Mouse (Mus musculus) neural tube, embryonic 14.5 days (tissue): ENCODE data around the gene Fcho1. TPM values are rescaled to one million over a fixed set of nuclear protein-coding genes. Genes with fewer than 3 reads are reported as not detected.

ENCODE experiments used
- ATAC-seq: fragments of 200-750 bp; cut with Nextera tagmentation; 2 replicates; pipeline ENCODE4 v1.8.0; 2017; ENCODE audit warnings: low read depth, mild to moderate bottlenecking, moderate TSS enrichment, moderate library complexity
- H3K27ac ChIP-seq: fragments of 300-500 bp; sonication (generic); 2 replicates; pipeline ENCODE4 v1.5.1; 2014; ENCODE audit warnings: low read depth, mild to moderate bottlenecking, control low read depth, low read length, moderate library complexity, mixed read lengths
- H3K27me3 ChIP-seq: fragments of 300-500 bp; sonication (generic); 2 replicates; pipeline ENCODE4 v1.6.1; 2014; ENCODE audit warnings: low read length; ENCODE audit not compliant: control insufficient read depth, insufficient read depth
- H3K36me3 ChIP-seq: fragments of 300-500 bp; sonication (generic); 2 replicates; pipeline ENCODE4 v1.6.1; 2014; ENCODE audit warnings: low read length, mixed read lengths; ENCODE audit not compliant: control insufficient read depth, insufficient read depth
- H3K4me1 ChIP-seq: fragments of 300-500 bp; sonication (generic); 2 replicates; pipeline ENCODE4 v1.6.1; 2014; ENCODE audit warnings: low read length; ENCODE audit not compliant: control insufficient read depth, insufficient read depth
- H3K4me2 ChIP-seq: fragments of 300-500 bp; sonication (generic); 2 replicates; pipeline ENCODE4 v1.6.1; 2014; ENCODE audit warnings: mild to moderate bottlenecking, low read depth, low read length, control low read depth
- H3K4me3 ChIP-seq: fragments of 300-500 bp; sonication (generic); 2 replicates; pipeline ENCODE4 v1.5.1; 2014; ENCODE audit warnings: low read depth, low read length, control low read depth, mixed read lengths
- H3K9ac ChIP-seq: fragments of 300-500 bp; sonication (generic); replicated peaks from 2 replicates; pipeline ENCODE4 v1.6.1; 2014; ENCODE audit warnings: low read depth, mild to moderate bottlenecking, control low read depth, low read length, mixed read lengths
- H3K9me3 ChIP-seq: fragments of 300-500 bp; sonication (generic); 2 replicates; pipeline ENCODE4 v1.6.1; 2016; ENCODE audit warnings: low read length; ENCODE audit not compliant: control insufficient read depth
- WGBS: fragments of 180-500 bp; shearing (Covaris S2); extraction: QIAGEN DNeasy Blood & Tissue Kit; methylation state at CpG from one replicate; pipeline ENCODE4 v1.1.7; 2014; 5-methylcytosine and 5-hydroxymethylcytosine counted together
- polyA plus RNA-seq: library from polyadenylated mRNA; unstranded; fragments of >200 nt; fragmentation: Nextera tagmentation; extraction: Ambion mirVana; gene quantifications from 2 replicates; pipeline ENCODE4 v1.2.1, GENCODE M21; 2014

The Fcho1 gene
- polyA plus RNA-seq, 1 experiment from 2014 or later = 62.7 TPM

DNA sequence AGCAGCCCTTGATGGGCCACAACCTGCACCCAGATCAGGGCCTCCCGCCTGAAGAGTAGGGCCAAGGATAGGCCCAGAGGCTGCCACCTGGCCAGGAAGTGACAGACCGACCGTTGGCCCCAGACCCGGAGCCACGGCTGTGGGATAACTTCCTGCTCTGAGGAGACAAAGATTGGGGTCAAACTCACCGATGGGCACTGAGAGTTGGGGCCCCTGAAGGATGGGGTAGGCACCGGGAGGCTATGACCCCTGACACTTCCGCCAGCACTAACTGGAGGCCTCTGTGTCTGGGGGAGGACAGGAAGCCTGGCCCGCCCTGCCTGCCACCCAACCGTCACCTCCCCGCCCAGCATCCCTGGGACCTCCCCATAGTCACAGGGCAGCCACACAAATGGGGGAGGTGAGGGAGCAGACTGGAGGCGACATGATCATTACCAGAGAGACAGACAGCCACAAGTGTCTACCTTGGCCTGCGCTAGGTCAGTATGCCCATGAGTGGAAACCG, 2.4 kb downstream of the Fcho1 start:
- Histone ChIP-seq H3K9me3 (no peaks in the 10 kb centered on the region), H3K27me3 (no peaks in the 10 kb centered on the region), H3K4me3 (no peak overlapping the region), H3K27ac (no peak overlapping the region), H3K9ac (no peak overlapping the region), H3K4me1 (peaks cover 44% of the 10 kb centered on the region), H3K4me2 (no peak overlapping the region), H3K36me3 (0 out of 2 replicates have a peak, but pooled peaks cover under 1% of the 10 kb centered on the region)
- no peak for ATAC-seq
- 64% methylated on average over 14 of the region's 14 CpGs for WGBS

DNA sequence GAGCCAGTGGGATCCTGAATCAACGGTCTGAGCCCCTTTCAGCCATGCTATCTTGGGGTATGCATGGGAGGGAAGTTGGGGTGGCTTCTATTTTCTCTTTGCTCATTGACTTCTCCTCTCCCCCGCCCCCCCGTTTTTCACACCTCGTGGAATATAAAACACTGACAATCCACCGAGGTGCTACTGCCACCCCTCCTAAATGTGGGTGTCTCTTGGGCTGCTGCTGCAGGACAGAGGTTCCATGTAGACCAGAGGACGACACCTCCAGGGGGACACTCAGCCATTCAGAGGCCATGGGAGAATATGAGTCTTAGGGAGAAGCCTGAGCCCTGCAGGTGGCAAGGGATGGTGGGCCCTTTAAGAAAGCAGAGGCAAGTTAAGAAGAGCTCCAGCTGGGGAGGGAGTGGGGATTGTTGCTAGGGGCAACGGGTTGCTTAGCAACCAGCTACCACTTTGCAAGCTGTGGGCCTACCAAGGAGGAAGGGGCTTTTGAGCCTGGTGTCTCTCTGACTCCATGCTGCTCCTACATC, 5.5 kb downstream of the Fcho1 start:
- Histone ChIP-seq H3K4me2 (peak overlapping the region; percentile 4; the same call in 1 of the 2 replicates), H3K27me3 (no peaks in the 10 kb centered on the region), H3K4me1 (peaks cover 46% of the 10 kb centered on the region), H3K9ac (no peak overlapping the region; the same call in 1 of the 2 replicates), H3K4me3 (no peak overlapping the region), H3K36me3 (peaks cover 18% of the 10 kb centered on the region), H3K9me3 (no peaks in the 10 kb centered on the region), H3K27ac (peak overlapping the region; percentile 70; the same call in 1 of the 2 replicates)
- WGBS = 26% methylated on average over 7 of the region's 7 CpGs
- peak; percentile 78 for ATAC-seq

DNA sequence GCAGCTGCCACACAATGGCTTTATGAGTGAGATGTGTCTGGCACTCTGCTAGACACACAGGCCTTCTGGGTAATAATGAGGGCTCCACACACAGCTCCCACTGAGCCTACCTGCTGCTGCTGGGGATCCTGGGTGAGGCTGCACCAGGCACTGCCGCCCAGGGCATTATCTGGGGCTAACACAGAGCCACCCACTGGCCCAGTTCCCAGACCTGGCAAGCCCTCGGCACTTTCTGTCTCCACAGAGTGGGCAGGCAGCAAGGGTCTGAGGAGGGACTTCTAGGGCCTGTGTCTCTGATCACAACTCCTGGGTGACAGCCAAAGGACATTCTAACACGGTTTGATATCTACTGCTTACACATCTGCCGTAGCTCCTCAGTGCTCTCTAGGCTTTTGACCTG, 6.3 kb downstream of the Fcho1 start:
- H3K9ac ChIP-seq = no peak overlapping the region
- H3K36me3 ChIP-seq = peaks cover 21% of the 10 kb centered on the region
- H3K27ac ChIP-seq = peak overlapping the region; percentile 52
- H3K4me1 ChIP-seq = peaks cover 39% of the 10 kb centered on the region
- H3K4me2 ChIP-seq = no peak overlapping the region
- WGBS = 22% methylated on average over 4 of the region's 4 CpGs
- H3K27me3 ChIP-seq = no peaks in the 10 kb centered on the region
- no peaks in the 10 kb centered on the region for H3K9me3 ChIP-seq
- peak; percentile 46 for ATAC-seq
- no peak overlapping the region for H3K4me3 ChIP-seq

DNA sequence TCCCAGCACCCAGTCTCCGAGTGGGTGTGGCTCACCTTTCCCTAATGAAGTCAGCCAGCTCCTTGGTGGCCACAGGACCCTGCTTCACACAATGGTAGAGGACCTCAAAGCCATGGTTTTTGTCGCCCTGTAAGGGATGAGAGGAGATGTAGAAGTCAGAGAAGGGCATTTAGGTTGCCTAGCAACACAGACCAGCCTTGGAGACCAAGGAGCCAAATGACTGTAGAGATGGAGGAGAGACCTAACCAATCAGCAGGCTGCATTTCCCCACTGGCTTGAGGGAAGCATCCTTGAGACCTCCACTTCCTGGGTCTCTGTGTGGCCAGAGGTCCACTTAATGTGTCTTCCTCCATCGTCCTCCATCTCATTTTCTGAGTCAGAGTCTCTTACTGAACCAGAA, 7.3 kb downstream of the Fcho1 start:
- 29% methylated on average over 3 of the region's 3 CpGs for WGBS
- Histone ChIP-seq H3K4me1 (peaks cover 36% of the 10 kb centered on the region), H3K27me3 (no peaks in the 10 kb centered on the region), H3K27ac (no peak overlapping the region), H3K9ac (no peak overlapping the region), H3K9me3 (no peaks in the 10 kb centered on the region), H3K4me3 (no peak overlapping the region), H3K36me3 (peaks cover 21% of the 10 kb centered on the region), H3K4me2 (no peak overlapping the region)
- no peak for ATAC-seq

DNA sequence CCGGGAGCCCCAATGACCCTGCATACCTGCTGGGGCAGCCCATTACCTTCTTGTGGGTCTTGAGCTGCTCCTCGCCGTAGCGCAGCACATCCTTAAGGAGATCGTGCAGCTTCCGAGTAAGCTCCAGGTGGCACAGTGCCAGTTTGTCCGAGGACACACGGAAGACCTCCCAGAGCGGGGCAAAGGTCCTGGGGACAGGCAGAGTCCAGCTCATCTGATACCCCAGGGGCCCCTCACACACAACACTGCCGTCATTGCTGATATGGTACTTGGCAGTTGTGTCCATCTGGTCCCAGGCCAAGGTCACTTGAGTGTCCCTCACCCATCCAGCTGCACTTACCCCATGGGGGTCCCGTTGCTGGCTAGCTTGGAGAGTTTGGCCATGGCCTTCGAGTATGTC, 8.4 kb downstream of the Fcho1 start:
- Histone ChIP-seq H3K4me3 (no peak overlapping the region), H3K9ac (no peak overlapping the region), H3K36me3 (peaks cover 21% of the 10 kb centered on the region), H3K27ac (no peak overlapping the region), H3K4me2 (no peak overlapping the region), H3K4me1 (peaks cover 35% of the 10 kb centered on the region), H3K9me3 (no peaks in the 10 kb centered on the region), H3K27me3 (no peaks in the 10 kb centered on the region)
- WGBS = 88% methylated on average over 12 of the region's 12 CpGs
- ATAC-seq = no peak

DNA sequence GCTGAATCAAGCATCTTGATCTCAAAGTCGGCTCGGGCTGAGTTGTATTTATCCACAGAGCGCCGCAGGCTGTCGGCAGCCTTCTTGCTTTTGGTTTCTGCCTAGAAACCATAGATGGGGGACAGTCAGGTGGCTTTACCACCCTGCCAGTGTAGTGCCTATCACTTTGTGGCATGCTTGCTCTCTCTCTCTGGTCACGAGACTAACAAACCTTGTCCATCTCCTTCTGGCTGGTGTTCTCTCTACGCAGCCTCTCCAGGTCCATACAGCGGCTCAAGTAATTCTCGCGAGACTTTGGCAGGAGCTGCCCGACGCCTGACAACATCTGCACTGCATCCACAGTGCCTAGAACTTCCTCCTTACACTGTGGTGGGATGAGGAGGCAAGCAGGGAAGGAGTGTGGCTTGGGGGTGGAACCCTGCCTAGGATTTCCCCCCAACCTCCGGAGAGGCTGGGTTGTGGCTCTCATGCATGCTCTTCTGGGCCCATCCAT, 8.9 kb downstream of the Fcho1 start:
- Histone ChIP-seq H3K4me1 (peaks cover 32% of the 10 kb centered on the region), H3K4me2 (no peak overlapping the region), H3K4me3 (no peak overlapping the region), H3K27me3 (no peaks in the 10 kb centered on the region), H3K27ac (no peak overlapping the region), H3K9ac (no peak overlapping the region), H3K36me3 (peaks cover 21% of the 10 kb centered on the region), H3K9me3 (no peaks in the 10 kb centered on the region)
- no peak for ATAC-seq
- 89% methylated on average over 13 of the region's 13 CpGs for WGBS

DNA sequence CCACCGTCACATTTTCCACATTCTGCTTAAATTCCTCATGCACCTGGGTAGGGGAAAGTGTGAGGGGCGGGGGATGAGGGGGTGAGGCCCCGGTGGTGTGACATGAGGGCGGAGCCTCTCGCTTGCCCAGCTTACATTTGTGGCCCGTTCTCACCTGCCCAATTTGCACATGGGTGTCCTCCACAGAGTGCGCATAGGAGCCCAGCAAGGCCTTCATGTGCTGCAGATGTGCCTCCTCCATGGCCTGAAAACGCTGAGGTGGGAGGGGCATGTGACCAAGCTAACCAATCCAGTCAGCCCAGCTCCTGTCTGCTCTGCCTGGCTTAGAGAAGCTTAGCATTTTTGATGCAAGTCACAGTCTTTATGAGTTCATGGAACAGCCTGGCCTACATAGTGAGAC, 10.0 kb downstream of the Fcho1 start:
- 52% methylated on average over 8 of the region's 8 CpGs for WGBS
- Histone ChIP-seq H3K27ac (no peak overlapping the region), H3K9ac (no peak overlapping the region), H3K4me2 (no peak overlapping the region), H3K27me3 (no peaks in the 10 kb centered on the region), H3K9me3 (no peaks in the 10 kb centered on the region), H3K4me3 (no peak overlapping the region), H3K36me3 (peaks cover 21% of the 10 kb centered on the region), H3K4me1 (peaks cover 24% of the 10 kb centered on the region)
- ATAC-seq = no peak

DNA sequence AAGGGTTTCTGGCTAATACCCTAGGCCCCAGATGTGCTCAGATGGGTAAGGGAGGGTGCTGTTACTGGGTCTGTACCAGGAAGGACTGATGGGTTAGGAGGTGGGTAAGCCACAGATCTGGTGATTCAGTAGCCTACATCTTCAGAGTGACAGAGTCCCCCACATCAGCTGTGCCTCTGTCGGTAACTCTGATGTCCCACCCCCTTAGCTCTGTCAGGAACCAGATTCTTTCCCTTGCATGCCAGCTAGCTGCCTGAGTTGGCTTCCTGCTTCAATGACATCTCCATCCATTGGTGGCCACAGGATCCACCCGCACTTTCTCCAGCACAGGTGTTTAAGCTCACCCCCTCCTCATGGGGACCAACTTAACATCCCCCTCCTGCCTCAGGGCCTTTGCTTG, 13.9 kb downstream of the Fcho1 start:
- Histone ChIP-seq H3K4me3 (no peak overlapping the region), H3K4me2 (no peak overlapping the region), H3K36me3 (peaks cover 14% of the 10 kb centered on the region), H3K9me3 (no peaks in the 10 kb centered on the region), H3K4me1 (no peaks in the 10 kb centered on the region), H3K27me3 (no peaks in the 10 kb centered on the region), H3K9ac (no peak overlapping the region), H3K27ac (no peak overlapping the region)
- no peak for ATAC-seq
- WGBS = 80% methylated on average over 2 of the region's 2 CpGs

DNA sequence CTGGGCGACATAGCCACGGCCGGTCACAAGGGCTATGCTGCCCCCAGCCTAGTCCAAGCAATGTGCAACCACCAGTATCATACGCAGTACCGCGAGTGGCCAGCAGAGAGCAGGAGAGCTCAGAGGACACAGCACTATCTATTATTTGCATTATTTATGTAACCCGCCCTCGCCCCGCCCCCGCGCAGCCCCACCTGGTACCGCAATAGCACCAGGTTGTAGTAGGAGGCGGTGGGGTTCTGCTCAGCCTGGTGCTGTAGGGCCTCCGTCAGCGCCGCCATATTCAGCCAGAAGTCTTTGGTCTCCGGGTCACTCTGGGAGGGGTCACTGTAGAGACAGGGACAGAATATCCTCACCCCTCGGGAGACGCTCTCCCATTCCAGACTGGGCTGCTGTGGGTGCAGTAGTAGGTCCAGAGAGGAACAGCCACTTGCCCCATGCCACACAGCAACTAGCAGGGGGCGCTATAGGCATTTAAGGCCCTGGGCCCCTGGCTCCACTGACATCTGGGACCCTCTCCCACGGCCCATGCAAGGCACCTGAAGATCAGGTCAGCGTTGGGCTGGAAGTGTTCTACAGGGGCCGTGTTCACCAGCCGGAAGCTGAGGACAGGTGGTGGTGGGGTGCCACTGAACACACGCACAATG, 15.6 kb downstream of the Fcho1 start:
- Histone ChIP-seq H3K27me3 (no peaks in the 10 kb centered on the region), H3K36me3 (peaks cover 7% of the 10 kb centered on the region), H3K4me3 (no peak overlapping the region), H3K4me1 (no peaks in the 10 kb centered on the region), H3K27ac (no peak overlapping the region), H3K4me2 (peak overlapping the region; percentile 24), H3K9ac (no peak overlapping the region), H3K9me3 (no peaks in the 10 kb centered on the region)
- 19% methylated on average over 25 of the region's 25 CpGs for WGBS
- ATAC-seq = peak; percentile 82
